Mouse (Mus musculus): ENCODE measurements around the gene Slc7a7. TPM values are rescaled to one million over a fixed set of nuclear protein-coding genes. Genes with fewer than 3 reads are reported as not detected.

The Slc7a7 gene
- total RNA-seq, 2 experiments from 2014 or later, result 2.4 to 2.7 TPM

DNA sequence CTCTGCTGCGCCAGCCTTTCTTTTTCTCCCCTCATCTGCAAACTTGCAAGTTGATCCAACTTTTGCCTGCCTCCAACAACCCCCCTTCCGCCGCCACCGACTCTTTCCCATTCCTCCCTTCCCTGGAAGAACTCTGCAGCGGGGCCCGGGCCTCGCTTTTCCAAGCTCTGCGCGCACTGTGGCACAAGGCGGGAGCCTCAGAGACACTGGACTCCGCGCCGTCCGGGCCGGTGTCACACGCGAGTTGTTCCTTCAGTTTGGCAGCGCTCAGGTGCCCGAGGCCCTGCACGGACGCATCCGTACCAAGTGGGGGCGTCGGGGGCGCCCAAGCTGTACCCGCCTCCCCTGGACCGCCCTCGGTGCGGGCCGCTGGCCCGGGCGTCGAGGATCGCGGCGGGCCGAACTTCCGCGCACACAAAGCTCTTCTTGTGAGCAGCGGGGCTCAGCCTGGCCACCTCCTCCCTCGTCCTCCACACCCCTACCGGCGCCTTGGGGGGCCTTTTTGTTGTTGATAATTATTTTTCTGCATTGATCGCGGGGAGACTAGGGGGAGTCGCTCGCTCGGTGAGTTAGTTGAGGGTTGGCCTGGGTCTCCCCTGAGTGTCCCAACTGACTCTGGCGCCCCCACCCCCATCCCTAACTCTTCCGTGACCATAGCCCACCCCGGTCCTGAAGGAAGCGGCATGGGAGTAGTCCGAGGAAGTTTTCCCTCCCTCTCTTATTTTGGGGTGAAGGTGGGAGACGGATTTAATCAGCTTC lies 14.7 kb upstream of the Slc7a7 start:
- DNase-seq, result no peak

DNA sequence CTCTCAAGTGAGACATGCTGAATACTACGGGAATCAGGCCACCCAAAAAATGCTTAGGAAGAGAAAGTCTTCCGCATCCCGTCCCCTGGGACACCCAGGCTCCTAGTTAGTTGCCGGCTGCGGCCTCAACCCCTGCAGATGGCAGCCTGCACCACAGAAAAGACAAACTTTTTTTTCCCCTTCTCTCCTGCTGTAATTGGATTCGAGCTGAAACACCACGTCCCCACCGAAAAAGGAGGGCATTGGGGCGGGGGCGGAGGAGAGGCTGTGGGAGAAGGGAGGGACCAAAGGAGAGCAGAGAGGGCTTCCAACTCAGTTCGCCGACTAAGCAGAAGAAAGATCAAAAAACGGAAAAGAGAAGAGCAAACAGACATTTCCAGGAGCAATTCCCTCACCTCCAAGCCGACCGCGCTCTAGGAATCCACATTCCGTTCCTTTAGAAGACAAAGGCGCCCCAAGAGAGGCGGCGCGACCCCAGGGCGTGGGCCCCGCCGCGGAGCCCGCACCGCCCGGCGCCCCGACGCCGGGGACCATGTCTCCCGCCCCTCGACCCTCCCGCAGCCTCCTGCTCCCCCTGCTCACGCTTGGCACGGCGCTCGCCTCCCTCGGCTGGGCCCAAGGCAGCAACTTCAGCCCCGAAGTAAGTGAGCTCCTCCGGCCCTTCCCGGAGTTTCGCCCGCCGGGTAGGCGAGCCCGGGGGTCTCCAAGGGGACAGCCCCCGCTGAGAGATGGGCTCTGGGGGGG lies 13.9 kb upstream of the Slc7a7 start, which contains the start of gene Mmp14:
Gene Mmp14 (plus strand): TSS at position 279 of the 744 bp plus-strand sequence.
- DNase-seq, result peak; percentile 56 to 62

DNA sequence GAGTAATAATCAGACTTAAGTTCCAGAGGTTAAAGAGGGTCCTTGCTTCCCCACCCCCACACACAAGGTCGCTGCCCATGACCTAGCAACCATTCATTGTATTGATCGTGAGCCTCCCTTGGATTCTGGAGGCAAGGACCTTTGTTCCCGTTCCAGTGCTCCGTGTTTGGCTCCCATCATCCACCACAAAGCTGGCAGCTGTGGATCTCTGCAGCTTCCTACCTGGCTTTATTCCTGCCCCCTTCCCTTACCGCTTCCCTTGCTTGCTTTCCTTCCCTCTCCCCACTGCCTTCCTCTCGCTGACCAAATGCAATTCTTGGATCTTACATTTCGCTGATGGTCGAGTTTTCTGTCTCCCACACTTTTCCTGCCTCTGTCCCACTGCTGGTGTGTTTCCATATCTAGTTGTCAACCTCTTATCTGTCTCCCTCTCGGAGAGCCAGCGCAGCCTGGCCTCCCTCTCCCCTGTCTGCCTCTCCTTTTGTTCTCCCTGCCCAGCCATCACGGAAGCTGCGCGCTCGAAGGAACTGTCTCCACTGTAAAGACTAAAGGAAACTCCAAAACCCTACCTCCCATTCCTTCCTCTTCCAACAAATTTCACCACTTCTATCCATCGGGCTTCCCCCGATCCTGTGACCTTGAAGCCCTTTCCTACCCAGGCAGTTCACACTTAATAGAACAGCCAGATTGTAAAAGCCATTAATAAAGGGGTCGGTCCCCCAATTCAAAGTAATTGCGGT lies 13.0 kb upstream of the Slc7a7 start:
- no peak for DNase-seq

DNA sequence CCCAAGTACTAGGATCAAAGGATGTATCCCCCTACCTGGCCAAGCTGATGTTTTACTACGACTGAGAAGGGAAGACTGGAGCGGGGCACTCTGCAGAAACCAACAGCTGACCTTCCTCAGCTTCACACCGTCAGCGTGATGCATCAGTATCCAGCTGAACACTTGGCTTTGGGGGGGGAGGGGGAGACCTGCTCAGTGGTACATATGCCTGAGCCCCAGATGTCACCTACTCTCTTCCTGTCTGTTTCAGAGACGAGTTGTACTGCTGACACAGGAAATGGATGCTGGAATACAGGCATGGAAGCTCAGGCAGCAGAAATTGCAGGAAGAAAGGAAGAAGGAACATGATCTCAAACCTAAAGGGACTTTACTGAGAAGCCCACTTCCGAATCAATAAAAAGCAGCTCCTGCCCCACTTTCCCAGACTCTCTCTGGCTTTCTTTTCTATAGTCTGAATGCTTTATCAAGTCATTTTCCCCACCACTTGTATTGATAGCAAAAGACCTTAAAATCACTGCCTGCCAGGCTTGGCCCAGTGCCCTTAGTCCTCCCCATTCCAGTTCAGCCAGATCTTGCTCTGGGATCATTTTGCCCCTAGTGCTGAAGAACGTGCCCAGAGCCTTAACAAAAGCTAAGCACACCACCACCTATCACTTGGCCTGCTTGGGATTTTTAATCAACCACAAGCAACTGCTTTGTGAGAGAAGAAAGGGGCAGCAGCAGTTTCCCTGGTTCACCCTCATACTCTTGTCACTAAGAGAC lies 11.9 kb upstream of the Slc7a7 start:
- no peak for DNase-seq

DNA sequence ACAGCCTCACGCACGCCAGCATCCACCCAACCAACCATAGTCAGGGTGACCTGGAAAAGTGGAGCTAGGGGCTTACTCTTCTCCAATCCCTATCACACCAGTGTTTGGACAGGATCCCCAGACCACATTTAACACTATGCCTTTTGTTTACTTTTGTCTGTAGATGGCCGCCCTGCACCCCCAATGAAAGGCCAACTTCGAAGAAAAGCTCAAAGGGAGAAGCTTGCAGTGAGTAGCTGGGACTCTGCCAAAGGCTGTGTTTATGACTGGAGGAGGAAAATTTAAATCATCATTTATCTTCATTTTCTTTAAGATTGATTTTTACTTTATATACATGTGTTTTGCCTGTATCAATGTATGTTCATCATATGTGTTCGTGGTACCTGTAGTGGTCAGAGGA lies 10.8 kb upstream of the Slc7a7 start:
- DNase-seq, result no peak

DNA sequence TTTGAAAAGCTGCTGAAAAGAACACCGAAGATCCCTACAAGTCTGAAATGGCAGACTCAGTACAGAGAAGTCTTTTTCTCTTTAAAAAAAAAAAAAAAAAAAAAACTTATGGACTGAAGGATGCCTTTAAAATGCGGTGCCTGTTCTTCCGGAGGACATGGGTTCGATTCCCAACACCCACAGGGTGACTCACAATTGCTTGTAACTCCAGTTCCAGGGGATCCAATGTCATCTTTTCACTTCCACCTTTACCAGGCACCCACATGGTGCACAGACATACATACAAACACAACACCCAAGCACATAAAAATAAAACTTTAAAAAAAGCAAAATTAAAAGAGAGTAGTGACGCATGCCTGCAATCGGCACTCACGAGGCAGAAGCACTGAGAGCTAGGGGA lies 10.1 kb upstream of the Slc7a7 start:
- no peak for DNase-seq

DNA sequence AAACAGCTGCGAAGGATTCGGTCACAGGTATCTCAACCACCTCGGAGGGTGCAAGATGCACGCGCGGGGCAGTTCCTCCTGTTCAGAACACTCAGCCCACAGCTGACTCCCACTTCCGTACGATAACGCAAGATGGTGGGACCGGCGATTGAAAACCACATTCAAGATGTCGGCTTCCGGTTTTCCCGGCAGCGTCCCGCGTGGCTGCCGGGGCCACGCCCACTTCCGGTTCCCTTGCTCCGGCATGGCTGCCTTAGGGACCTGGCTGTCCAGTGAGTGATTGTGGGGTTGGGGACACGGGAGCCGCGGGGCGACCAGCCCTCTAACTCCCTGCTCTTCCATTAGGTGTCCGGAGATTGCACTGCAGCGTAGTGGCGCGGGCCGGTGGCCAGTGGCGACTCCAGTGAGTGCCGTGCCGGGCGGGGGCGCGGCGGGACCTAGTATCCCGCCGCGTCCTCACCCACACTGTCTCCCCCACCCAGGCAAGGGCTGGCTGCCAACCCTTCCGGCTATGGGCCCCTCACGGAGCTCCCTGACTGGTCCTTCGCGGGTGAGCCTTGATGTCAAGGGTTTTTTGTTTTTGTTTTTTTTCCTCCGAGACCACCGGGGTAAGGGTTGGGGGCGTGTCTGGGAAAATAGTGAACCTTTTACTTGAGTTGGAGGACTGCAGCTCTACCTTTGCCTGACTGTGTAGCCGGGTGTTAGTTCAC lies 9.3 kb upstream of the Slc7a7 start, which contains the start of gene Mrpl52:
Gene Mrpl52 (plus strand): TSS at position 221 of the 710 bp plus-strand sequence.
- DNase-seq, result peak; percentile 90 to 93

DNA sequence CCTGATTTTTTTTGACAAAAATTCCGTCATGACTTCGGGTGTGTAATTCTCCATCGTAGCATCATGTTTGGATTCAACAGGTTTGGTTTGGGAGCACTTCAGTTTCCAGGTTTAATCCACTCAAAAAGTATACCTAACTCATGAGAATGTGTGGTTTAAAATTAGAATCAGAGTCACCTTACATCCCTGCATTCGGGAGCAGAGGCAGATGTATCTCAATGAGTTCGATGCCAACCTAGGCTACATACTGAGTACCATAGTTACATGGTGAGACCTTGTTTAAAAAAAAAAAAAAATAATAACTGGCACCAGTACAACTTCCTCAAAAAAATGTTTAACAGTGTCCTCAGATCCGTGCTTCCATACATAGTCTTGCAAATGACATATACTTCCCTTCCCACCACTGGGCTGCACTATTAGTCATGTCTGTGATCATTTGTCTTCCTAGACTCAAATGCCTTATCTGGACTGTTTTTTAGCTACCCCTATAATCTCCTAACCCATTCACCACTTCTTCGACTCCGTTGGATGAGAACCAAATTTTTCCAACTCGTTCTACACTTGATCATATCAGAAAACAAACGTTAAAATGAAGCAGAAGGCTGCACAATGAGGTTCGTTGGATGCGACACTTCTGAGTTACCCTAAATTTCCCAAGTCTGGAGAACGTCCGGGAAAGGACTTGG lies 8.6 kb upstream of the Slc7a7 start:
- no peak for DNase-seq

DNA sequence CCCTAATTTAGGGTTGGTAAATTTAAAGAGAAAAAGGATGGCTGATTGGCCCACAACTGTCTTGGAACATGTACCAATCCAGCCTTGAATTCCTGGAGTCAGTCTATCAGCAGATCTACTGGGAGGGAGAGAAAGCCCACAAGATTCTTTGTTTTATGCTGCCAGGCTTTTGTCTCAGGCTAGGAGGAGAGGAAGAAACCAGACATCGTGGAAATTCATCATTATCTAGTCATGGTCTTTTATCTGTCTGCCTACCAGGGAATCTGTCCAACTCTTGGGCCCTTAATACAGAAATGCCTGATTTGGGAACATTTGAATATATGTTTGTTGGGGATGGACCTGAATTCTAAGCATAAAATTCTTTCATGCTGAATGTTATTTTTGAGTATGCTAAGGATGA lies 8.0 kb upstream of the Slc7a7 start:
- no peak for DNase-seq

DNA sequence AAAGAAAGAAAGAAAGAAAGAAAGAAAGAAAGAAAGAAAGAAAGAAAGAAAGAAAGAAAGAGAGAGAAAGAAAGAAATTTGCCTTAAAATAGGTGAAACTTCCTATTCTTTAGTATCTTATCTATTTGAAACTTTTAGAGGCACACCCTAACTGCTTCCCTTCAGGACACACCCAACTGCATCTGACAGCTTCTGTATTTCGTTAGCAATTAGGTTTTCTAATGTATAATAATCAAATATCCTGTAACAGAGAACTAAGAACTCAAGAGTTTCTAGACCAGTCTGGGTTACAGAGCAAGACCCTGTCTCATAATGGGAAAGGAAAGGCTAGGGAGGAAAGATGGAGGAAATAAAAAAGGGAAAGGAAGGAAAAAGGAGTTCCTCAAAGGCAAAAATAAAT lies 7.1 kb upstream of the Slc7a7 start:
- no peak for DNase-seq

DNA sequence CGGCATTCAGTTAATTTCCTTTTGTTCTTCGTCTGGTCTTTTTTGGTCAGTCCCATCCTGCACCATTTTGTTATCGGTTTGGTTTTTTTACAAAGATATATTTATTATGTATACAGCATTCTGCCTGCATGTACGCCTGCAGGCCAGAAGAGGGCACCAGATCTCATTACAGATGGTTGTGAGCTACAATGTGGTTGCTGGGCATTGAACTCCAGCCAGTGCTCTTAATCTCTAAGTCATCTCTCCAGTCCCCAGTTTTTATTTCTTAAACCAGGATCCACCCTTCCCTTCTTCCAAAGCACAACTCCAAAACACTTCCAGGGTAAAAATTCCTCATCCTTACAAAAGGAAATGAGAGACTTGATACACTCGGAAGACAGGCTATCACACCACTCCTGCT lies 5.8 kb upstream of the Slc7a7 start:
- DNase-seq, result no peak

DNA sequence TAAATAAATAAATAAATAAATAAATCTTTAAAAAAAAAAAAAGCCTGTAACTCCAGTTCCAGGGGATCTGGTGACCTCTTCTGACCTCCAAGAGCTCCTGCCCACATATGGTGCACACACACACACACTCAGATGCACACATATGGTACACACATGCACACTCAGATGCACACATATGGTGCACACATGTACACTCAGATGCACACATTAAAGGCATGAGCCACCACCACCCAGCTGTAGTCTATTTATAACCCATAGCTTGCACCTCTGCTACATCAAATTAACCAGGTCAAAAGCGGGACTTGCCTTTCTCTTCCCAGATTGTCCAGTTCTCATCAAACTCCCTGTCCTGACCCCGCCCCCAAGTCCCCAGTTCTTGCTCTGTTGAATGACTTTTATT lies 3.4 kb upstream of the Slc7a7 start:
- no peak for DNase-seq

DNA sequence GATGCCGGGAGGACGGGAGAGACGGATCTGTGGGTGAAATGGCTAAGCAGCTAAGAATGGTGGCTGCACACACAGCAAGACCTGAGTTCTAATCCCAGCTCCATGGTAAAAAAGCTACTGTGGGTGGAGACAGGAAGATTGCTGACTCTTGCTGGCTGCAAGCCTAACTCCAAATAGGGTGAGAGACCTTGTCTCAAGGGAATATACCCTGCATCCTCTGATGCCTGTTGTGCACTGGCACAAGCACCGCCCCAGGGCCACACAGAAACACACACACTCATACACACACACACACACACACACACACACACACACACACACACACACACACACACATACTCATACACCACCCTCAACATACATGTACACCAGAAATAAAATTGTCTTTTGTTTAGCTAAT lies 750 bp downstream of the Slc7a7 start:
- DNase-seq, result no peak

DNA sequence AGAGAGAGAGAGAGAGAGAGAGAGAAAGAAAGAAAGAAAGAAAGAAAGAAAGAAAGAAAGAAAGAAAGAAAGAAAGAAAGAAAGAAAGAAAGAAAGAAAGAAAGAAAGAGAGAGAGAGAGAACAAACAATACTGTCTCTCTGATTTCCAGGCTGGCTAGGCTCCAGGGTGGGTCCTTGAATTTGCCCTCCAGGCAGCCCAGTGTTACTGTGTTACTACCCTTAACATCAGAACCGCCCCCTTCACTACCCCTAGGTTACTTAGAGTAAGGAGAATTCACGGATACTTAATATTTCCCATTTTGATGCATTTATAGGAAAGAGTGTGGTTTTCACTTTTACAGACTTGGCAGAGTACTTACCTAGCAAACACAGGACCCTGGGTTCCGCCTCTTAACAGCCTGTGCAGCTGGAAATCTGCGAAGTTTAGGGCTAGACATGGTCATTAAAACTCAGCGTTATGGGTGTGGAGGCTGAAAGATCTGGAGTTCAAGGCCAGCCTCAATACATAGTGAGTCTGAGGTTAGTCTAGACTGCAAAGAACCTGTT lies 1.3 kb downstream of the Slc7a7 start:
- DNase-seq, result no peak

DNA sequence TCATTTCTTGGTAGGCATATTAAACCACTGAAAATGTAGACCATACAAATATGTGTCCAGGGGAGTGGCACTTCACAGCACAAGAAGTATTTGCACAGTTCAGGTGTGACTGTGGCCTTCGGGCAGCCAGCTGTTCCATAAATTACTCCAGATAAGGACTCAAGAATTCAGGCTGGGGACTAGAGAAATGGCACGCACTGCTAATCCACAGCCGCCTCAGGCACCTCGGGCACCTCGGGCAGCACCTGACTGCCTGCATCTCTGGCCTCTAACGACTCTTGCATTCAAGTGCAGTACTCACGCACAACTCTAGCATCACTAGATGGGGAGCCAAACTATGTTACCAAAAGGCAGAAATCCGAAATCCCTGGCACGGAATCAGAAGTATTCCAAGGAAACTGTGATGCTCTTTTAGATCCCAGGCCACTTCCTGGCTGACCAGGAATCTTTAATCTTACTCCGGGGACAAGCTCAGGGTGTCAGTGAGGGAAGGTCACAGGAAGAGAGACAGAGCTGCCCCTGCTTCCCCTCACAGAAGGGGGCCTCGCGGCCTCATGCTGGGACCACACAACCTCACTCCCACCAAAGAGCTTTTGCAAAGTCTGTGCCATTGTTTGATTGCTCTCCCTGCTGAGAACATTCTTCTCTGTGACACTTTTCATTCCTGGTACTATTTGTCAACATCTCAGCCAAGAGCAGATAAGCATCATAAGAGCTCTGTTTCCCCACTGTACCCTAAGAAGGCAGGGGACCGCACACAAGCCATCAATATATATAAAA lies 2.1 kb downstream of the Slc7a7 start:
- DNase-seq, result no peak

DNA sequence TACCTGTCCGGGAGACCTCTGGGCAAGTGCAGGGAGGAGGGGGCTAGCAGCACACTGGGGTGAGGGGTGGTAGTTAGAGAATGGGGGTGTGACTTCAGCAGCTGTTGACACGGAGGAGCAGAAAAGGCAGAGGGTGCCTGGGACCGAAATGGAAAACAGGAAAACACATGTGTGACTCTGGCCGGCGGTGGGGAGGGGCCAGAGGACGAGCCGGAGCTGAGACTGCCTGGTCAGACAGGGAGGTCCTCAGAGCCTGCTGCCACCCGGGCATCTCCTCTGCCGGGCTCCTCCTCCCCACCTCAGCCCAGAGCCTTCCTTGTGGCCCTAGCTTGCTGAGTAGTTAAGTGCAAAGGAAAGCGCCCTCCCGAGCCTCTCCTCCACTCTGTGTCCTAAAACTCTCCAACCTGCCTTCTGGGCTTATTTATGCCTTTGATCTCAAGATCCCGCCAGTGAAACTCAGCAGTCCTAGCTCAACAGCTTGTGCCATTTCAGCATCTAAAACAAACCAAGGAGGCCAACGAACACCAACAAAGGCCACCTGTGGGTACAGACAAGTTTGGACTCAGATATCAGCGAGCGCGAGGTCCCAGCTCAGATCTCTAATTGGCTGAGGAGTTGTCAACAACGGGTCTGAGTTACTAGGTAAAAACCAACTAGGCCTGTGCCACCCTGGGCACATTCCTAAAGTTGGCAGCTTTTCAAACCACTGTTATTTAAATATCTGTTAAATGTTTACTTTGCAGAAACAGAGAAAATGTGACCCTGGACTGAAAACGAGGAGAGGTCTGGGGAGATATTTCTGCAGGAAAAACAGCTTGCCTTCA lies 3.5 kb downstream of the Slc7a7 start:
- no peak for DNase-seq

DNA sequence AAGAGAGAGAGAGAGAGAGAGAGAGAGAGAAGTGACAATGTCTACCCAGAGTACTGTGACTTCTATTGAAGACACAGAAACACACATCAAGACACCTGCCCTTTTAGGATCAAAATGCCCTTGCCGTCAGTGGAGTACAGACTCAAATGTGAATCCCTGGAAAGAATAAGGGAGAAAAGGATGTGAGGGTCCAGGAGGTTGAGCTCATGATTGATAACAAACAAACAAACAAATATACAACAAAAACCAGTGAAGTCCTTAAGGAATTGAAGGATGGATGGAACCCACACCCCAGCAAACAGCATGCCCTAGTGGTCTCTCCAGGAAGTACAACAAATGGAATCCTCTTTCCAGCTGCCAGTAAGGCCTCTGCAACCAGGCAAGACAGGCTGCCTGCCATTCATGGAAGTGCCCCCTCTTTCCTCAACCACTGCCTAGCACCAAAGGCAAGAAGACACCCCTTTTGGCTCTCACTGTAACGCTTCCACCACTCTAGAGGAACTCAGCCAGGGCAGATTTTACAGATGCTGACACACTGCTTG lies 4.9 kb downstream of the Slc7a7 start:
- peak in 1 of 2 experiments; percentile 43 for DNase-seq

DNA sequence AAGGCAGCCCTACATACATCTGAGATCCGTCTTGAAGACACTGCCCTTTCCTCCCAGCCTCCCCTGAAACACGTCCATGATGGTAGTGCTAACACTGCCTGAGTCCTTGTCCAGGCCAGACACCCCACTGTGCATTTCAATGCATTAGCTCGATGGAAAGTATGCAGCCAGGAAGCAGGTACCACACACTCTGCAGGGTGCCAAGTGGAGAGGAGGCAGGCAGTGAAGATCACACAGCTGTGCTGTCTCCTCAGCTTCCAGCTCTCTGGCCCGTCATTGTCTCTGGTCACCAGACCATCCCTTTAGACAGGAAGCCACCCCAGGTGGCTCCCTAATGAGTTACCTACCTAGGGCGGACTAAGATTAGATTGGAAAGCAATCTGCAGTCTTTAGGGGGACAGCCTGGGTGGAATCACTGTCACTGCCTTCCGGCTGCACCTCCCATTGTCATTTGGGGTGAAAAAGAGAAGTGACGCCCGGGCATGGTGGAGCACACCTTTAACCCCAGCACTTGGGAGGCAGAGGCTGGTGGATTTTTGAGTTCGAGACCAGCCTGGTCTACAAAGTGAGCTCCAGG lies 5.5 kb downstream of the Slc7a7 start:
- no peak for DNase-seq
